Mouse (Mus musculus): Measurements from ENCODE around the gene Prdm1.

DNA sequence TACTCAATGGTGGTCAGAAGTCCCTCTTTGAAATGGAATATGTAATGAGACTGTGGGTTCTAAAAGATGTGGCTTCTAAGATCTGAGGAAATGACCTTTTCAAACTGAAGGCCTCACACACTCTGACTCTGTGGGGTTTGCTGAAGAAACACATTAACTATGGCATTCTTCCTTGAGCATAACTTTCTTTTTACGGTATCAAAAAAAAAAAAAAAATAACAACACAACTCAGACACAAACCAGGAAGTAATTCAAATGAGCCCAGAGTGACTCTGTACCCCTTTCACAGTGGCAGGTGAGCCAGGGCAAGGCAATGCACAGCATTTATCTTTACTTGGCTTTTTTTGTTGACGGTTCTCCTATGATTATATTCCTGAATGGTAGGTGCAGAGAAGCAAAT, 77.5 kb downstream of the Prdm1 start:
- TF ChIP-seq EP300 (IDR thresholded peaks at IDR 0.05; ENCODE audit: low read depth) (no peak), CTCF (IDR thresholded peaks at IDR 0.05; ENCODE audit: low read depth) (no peak)

Measured in liver, embryonic 14.5 days (tissue).